Mouse (Mus musculus) lung, postnatal 36 days (tissue): ENCODE results near the gene Trim59.

Experiments used
- DNase-seq: peaks from one replicate; pipeline ENCODE4 v3.0.0; 2022; ENCODE audit warnings: mixed read lengths

The Trim59 gene

DNA sequence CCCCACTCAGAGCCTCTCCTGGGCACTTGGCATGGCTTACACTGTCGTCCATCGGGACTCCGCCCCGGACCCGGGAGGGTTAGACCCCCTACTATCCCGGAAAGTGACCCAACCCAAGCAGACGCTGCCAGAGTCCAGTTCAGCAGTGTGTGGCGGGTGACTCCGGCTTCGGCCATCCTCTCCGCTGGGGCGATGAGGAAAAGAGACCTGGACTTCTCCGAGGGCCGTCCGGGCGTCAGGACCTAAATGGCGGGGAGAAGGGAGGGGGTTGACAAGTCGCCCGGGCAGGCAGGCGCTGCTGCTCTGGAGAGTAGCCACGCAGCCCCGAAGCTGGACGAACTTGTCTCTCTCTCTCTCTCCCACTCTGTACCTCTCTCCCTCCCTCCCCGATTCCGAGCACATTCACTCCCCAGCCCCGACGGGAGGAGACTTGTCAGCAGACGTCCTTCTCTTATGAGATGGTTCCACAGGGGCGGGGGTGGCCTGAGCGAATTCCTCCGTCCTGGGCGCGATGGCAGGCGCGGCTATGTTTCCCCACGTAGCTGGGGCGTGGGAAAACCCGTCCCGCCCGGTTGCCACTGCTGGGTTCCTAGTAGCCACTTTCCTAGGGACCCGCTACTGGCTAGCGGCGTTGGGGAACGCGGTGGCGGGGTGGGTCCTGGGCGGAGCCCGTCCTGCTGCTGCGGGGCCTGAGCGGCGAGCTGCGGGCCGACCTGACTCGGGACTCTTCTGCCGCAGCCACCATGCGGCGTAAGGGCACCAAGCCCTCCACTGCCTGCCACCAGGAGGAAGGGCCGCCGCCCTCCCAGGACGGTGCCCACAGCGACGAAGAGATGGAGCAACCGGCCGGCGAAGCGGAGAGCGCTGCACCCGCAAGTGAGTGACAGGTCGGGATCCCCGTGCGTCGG lies 39.0 kb downstream of the Trim59 start:
- peak; percentile 51 for DNase-seq

DNA sequence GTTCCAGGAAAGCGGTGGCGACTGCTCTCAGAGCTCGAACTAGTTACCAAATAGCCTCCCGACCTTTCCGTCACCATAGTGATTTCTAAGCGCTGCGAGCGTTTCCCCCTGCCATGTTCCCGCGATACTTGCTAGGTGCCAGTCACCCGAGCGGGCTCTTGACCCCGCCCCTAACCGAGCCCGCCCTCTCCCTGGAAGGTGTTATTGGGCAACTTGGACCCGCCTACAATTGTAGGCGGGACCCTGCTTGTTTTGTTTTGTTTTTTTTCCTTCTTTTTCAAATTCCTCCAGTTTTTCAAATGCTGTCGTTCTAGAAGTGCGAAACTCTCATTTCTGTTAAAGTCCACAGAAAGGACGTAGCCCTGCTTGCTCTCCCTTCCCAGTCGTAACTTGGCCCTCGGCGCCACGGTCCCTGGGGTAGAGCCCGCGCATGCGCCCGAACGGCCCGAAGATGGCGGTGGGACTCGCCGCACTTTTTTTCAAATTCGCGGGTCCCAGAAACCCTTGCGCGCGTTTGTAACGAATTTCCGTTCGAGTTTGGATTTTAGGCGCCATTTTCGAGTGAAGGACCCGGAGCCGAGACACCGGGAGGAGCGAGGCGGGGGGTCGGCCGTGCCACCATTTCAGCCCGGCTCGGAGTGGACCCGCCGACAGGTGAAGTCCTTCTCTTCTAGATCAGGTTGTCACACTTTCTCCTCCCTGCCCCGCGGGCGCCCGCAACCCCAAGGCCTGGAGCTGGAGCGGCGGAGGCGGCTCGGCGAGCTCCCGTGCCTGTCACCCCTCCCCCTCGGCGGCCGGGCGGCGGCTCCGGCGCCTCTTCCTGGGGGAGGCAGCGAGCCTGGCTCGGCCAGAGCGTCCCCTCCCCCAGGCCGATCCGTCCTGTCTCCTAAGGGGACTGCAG lies 39.9 kb downstream of the Trim59 start, which contains the start of the genes Ift80 and Smc4:
TSS of gene Ift80 (minus strand) at position 134 of the 901 bp plus-strand sequence.
TSS of gene Smc4 (plus strand) at position 302 of the 901 bp plus-strand sequence.
- DNase-seq = peak; percentile 97

DNA sequence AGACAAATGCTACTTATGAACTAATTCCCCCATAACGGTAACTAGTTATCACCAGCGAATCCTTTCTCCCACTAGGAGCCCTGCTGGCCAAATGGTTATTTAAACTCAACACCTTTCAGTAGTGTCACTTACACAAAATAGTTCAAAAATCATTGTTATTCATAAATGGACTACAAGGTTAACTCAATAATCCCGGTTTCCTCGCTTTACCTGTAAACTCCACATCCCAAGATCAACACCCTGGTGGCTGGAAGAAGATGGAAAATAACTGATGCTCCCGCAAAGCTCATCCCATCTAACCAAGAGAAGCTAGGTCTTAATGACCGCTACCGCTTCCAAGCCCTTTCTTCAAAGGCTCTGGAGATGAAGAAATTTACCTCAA lies 40.5 kb downstream of the Trim59 start:
- no peak for DNase-seq

- no peak for DNase-seq
These were observed 41.8 kb downstream of the Trim59 start for GRCm38 (mm10) chr3:69002781-69003180.

- no peak for DNase-seq
These were observed 58.0 kb downstream of the Trim59 start for GRCm38 (mm10) chr3:68986550-68986949.
